Mouse (Mus musculus) liver, adult 2 months (tissue): ENCODE results near the gene Rhbg. TPM values are rescaled to one million over a fixed set of nuclear protein-coding genes. Genes with fewer than 3 reads are reported as not detected.

Source experiments
- DNase-seq: peaks from one replicate; pipeline ENCODE4 v3.0.0-alpha.2; 2011; ENCODE audit warnings: low read depth, low spot score; ENCODE audit errors: extremely low read depth
- H3K27ac ChIP-seq: fragments of 200-500 bp; replicated peaks from 2 replicates; pipeline ENCODE4 v1.5.1; 2012; ENCODE audit warnings: low read depth, mild to moderate bottlenecking, control low read depth, inconsistent platforms, low read length; ENCODE audit not compliant: insufficient read depth
- H3K27me3 ChIP-seq: fragments of 200-500 bp; 2 replicates; pipeline ENCODE4 v1.6.1; 2012; ENCODE audit warnings: mild to moderate bottlenecking, moderate library complexity, low read length, inconsistent platforms; ENCODE audit not compliant: control insufficient read depth, insufficient read depth
- H3K36me3 ChIP-seq: fragments of 200-500 bp; 2 replicates; pipeline ENCODE4 v1.6.1; 2012; ENCODE audit warnings: low read length, inconsistent platforms; ENCODE audit not compliant: control insufficient read depth, insufficient read depth
- H3K4me1 ChIP-seq: fragments of 200-500 bp; 2 replicates; pipeline ENCODE4 v1.6.1; 2011; ENCODE audit warnings: low read length; ENCODE audit not compliant: control insufficient read depth, insufficient read depth
- H3K4me3 ChIP-seq: fragments of 200-500 bp; 2 replicates; pipeline ENCODE4 v1.5.1; 2011; ENCODE audit warnings: low read depth, mild to moderate bottlenecking, control low read depth, low read length, moderate library complexity; ENCODE audit not compliant: insufficient read depth
- H3K79me2 ChIP-seq: fragments of 200-500 bp; 2 replicates; pipeline ENCODE4 v1.6.1; 2012; ENCODE audit warnings: inconsistent platforms, mild to moderate bottlenecking, low read length, moderate library complexity; ENCODE audit not compliant: control insufficient read depth, insufficient read depth
- H3K9ac ChIP-seq: fragments of 200-500 bp; 2 replicates; pipeline ENCODE4 v1.6.1; 2012; ENCODE audit warnings: low read depth, mild to moderate bottlenecking, control low read depth, inconsistent platforms, low read length
- CTCF ChIP-seq: fragments of 200-500 bp; IDR thresholded peaks from 2 replicates; pipeline ENCODE4 v1.5.1; 2011; ENCODE audit warnings: low read depth, low read length, control low read depth
- POLR2A ChIP-seq: fragments of 200-500 bp; IDR thresholded peaks from 2 replicates; pipeline ENCODE4 v1.6.1; 2011; ENCODE audit warnings: low read length, control low read depth; ENCODE audit not compliant: insufficient read depth; ENCODE audit errors: extremely low read depth
- WGBS: fragments of 180-500 bp; shearing (Covaris S2); methylation state at CpG from one replicate; pipeline ENCODE4 v1.1.7; 2018; 5-methylcytosine and 5-hydroxymethylcytosine counted together
- polyA plus RNA-seq: library from polyadenylated mRNA; depleted of rRNA; stranded (reverse); fragments of >200 nt; gene quantifications from 2 replicates; pipeline ENCODE4 v1.2.3, GENCODE M21; 2012
- total RNA-seq: library from RNA; depleted of rRNA; stranded (reverse); fragments of >200 nt; gene quantifications from 2 replicates; pipeline ENCODE4 v1.2.3, GENCODE M21; 2014

Rhbg gene
- total and polyA plus RNA-seq, 2 experiments = 24.6 to 30.5 TPM

DNA sequence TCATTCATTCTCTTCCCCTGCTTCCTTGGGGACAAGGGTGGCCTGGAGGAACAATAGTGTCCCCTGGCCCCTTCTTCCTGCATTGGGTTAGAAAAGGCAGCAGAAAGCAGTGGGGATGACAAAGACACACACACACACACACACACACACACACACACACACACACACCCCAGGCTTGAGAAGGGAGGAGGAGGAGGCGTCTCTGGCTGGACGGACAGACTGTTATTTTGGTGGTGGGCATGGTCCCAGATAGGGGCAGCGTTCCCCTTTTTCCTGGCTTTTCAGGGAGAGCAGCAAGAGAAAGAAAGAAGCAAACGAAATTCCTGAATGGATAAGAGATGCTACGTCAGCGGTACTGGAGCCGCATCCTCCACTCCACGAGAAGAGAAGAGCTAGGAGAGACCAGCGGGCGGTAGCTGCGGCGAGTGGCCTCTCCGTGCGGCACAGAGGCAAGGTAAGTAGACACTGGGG, 47.6 kb downstream of the Rhbg start:
- H3K79me2 ChIP-seq = no peaks in the 10 kb centered on the region
- 6% methylated on average over 14 of the region's 14 CpGs for WGBS
- no peak overlapping the region for H3K9ac ChIP-seq
- H3K4me1 ChIP-seq = no peaks in the 10 kb centered on the region
- H3K27ac ChIP-seq = no peak overlapping the region
- no peak for DNase-seq
- H3K27me3 ChIP-seq = peaks cover 29% of the 10 kb centered on the region
- no peak overlapping the region for H3K4me3 ChIP-seq
- no peaks in the 10 kb centered on the region for H3K36me3 ChIP-seq
- TF ChIP-seq POLR2A = no peak
- TF ChIP-seq CTCF = no peak

DNA sequence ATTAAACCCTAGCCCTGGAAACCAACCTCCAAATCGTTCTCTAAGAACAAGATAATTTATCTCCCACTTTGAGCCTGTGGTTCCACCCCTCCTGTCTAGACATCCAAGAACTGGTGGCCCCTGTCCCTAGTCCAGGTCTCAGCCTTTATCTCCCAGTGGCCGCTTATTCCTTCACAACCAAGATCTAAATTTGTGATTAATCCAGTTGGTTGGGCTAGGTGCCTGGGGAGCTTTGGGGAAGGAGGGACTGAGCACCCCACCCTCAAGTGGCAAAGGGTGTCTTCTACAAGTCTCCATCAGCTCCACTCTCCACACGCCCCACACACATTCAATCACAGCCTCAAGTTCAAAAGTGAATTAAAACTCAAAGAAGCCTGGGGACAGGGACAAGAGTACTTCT, 48.0 kb downstream of the Rhbg start:
- H3K27me3 ChIP-seq = peaks cover 32% of the 10 kb centered on the region
- 18% methylated on average over 3 of the region's 3 CpGs for WGBS
- no peak overlapping the region for H3K9ac ChIP-seq
- no peaks in the 10 kb centered on the region for H3K4me1 ChIP-seq
- no peaks in the 10 kb centered on the region for H3K36me3 ChIP-seq
- H3K79me2 ChIP-seq = no peaks in the 10 kb centered on the region
- no peak overlapping the region for H3K27ac ChIP-seq
- TF ChIP-seq POLR2A (no peak), CTCF (no peak)
- no peak overlapping the region for H3K4me3 ChIP-seq
- no peak for DNase-seq

DNA sequence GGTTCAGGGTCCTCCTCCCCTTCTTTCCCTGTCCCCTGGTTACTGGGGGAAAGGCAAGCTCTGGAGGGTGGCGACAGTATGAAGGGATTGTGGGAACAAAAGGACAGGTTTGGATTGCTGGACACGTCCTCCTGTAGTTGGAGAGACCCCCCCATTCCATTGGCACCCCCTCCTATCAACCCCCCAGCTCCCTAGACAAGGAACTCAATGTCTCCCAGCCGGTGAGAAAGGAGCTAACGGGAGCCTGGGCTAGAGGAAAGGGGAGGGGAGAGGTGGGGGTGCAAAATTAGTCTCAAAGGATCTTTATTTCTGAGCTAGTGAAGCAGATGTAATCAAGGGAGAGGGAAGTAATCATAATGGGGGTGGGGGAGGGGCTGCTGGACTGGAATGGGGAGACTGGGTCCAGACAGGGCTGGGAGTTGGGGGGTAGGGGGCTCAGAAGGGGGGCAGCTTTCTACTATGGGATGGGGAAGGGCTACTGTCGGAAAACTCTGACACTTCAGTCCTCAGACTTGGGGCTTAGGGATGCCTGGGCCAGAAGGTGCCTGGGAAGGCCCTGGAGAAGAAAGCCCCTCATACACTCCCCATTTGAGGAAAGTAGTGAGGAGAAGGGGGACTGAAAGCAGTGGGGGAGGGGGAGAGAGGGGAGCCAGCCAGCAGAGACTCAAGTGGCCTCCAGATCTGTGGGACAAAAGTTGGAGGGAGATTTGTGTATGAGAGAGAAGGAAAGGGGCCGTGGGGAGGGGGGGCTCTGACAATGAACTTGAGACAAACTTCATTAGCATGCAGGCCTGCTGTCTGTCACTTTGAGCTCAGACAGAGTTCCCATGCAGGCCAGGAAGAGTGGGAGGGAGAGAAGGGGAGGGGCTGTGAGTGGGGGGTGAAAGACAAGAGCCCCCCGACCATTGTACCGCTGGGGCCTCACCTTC, 48.7 kb downstream of the Rhbg start:
- H3K79me2 ChIP-seq = no peaks in the 10 kb centered on the region
- no peaks in the 10 kb centered on the region for H3K4me1 ChIP-seq
- DNase-seq = no peak
- no peak overlapping the region for H3K27ac ChIP-seq
- H3K36me3 ChIP-seq = no peaks in the 10 kb centered on the region
- no peak overlapping the region for H3K4me3 ChIP-seq
- peaks cover 35% of the 10 kb centered on the region for H3K27me3 ChIP-seq
- TF ChIP-seq CTCF (no peak), POLR2A (no peak)
- 10% methylated on average over 8 of the region's 8 CpGs for WGBS
- H3K9ac ChIP-seq = no peak overlapping the region

DNA sequence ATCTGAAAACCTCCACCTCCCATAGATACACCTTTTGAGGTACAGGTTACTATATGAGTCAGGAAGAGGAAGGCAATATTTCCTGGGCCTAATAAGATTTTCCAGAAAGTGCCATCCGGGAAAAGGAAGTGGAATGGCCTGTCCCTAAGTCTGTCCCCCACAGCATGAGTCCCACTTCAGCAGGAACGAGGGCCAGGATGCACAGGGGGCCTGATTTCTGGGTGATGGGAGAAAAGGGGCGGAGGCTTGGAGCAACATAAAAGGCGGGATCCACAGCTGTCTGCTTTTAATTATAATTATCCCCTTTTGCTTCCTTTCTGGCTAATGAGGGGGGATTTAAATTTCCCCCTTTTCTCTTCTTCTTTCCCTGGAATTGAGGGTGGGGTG, 49.3 kb downstream of the Rhbg start:
- no peaks in the 10 kb centered on the region for H3K36me3 ChIP-seq
- no peak for DNase-seq
- 19% methylated on average over 4 of the region's 4 CpGs for WGBS
- no peaks in the 10 kb centered on the region for H3K79me2 ChIP-seq
- no peaks in the 10 kb centered on the region for H3K4me1 ChIP-seq
- H3K27me3 ChIP-seq = peaks cover 41% of the 10 kb centered on the region
- no peak for TF ChIP-seq CTCF
- H3K9ac ChIP-seq = no peak overlapping the region
- H3K27ac ChIP-seq = no peak overlapping the region
- no peak overlapping the region for H3K4me3 ChIP-seq

DNA sequence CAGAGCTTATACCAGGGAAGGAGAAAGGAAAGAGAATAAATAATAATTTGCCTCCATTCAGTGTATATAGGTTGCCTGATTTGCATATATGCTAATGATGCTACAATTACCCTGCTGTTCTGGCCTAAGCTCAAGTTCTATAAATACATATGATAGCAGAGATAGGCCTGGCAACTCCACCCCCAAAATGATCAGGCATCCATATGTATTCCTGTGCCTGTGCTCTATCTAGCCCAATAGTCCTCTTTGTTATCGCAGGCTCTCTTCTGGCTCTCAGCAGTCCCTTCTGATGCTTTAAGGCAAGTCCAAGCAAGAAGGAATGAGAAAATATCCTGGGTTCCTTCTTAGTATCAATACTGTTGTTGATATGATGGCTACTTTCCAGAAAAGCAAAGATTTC, 49.8 kb downstream of the Rhbg start:
- peaks cover 39% of the 10 kb centered on the region for H3K27me3 ChIP-seq
- 47% methylated on average over 1 of the region's 1 CpGs for WGBS
- H3K27ac ChIP-seq = no peak overlapping the region
- H3K4me3 ChIP-seq = no peak overlapping the region
- DNase-seq = no peak
- H3K9ac ChIP-seq = no peak overlapping the region
- no peaks in the 10 kb centered on the region for H3K79me2 ChIP-seq
- H3K36me3 ChIP-seq = no peaks in the 10 kb centered on the region
- no peak for TF ChIP-seq POLR2A
- no peak for TF ChIP-seq CTCF
- H3K4me1 ChIP-seq = no peaks in the 10 kb centered on the region
